Mouse (Mus musculus) ES-E14 (cell line): Measurements from ENCODE around the gene Hist1h4b. TPM values are rescaled to one million over a fixed set of nuclear protein-coding genes. Genes with fewer than 3 reads are reported as not detected.

Experiments used
- DNase-seq: peaks from one replicate; pipeline ENCODE4 v3.0.0-alpha.2; 2013; ENCODE audit warnings: low read depth, low spot score
- H3K27ac ChIP-seq: 2 replicates; pipeline ENCODE4 v1.5.1; 2012; ENCODE audit warnings: low read depth, mild to moderate bottlenecking, low read length, moderate library complexity, mixed read lengths; ENCODE audit not compliant: poor library complexity, insufficient read depth, severe bottlenecking
- H3K36me3 ChIP-seq: 2 replicates; pipeline ENCODE4 v1.6.1; 2012; ENCODE audit warnings: mild to moderate bottlenecking, low read length, moderate library complexity, mixed read lengths; ENCODE audit not compliant: control insufficient read depth, poor library complexity, insufficient read depth, severe bottlenecking
- H3K4me1 ChIP-seq, 2 experiments: fragments of 150-350 bp in 1 of 2; sonication (generic) in 1 of 2; 2 replicates each; pipeline ENCODE4 v1.6.1; 2012; ENCODE audit warnings: low read length in 2 of 2, mild to moderate bottlenecking in 1 of 2, mixed read lengths in 1 of 2; ENCODE audit not compliant: control insufficient read depth in 2 of 2, insufficient read depth in 2 of 2, poor library complexity in 1 of 2
- H3K4me3 ChIP-seq, 2 experiments: fragments of 150-350 bp in 1 of 2; sonication (generic) in 1 of 2; 2 replicates each; pipeline ENCODE4 v1.5.1; 2012; ENCODE audit warnings: low read length in 2 of 2, low read depth in 1 of 2, mild to moderate bottlenecking in 1 of 2, mixed read lengths in 1 of 2; ENCODE audit not compliant: insufficient read depth in 1 of 2, poor library complexity in 1 of 2, severe bottlenecking in 1 of 2
- H3K9ac ChIP-seq: 2 replicates; pipeline ENCODE4 v1.6.1; 2012; ENCODE audit warnings: low read depth, mild to moderate bottlenecking, low read length, mixed read lengths; ENCODE audit not compliant: poor library complexity, insufficient read depth, severe bottlenecking
- H3K9me3 ChIP-seq: fragments of 150-350 bp; sonication (generic); 2 replicates; pipeline ENCODE4 v1.6.1; 2012; ENCODE audit warnings: low read depth, mild to moderate bottlenecking, low read length; ENCODE audit not compliant: control insufficient read depth, insufficient read depth
- CHD2 ChIP-seq: IDR thresholded peaks from 2 replicates; pipeline ENCODE4 v1.6.1; 2014; ENCODE audit warnings: mild to moderate bottlenecking, low read depth, low read length, inconsistent platforms
- HCFC1 ChIP-seq: IDR thresholded peaks from 2 replicates; pipeline ENCODE4 v1.6.1; 2012; ENCODE audit warnings: low read length, inconsistent platforms, borderline replicate concordance; ENCODE audit not compliant: insufficient read depth
- MAFK ChIP-seq: IDR thresholded peaks from 2 replicates; pipeline ENCODE4 v1.6.1; 2014; ENCODE audit warnings: mild to moderate bottlenecking, low read depth, low read length, inconsistent platforms; ENCODE audit not compliant: insufficient read depth
- ZC3H11A ChIP-seq: IDR thresholded peaks from 2 replicates; pipeline ENCODE4 v1.6.1; 2012; ENCODE audit warnings: low read depth, mild to moderate bottlenecking, inconsistent platforms, low read length, borderline replicate concordance
- ZNF384 ChIP-seq: IDR thresholded peaks from 2 replicates; pipeline ENCODE4 v1.6.1; 2012; ENCODE audit warnings: low read depth, low read length, inconsistent platforms
- in situ Hi-C, 2 experiments: fragments of 600-800 bp; cut with MboI; formaldehyde crosslinking; loops; one replicate each; pipeline ENCODE4 v1.15.1; 2025; ENCODE audit warnings: low sequenced_read_pairs in 2 of 2, inconsistent platforms in 1 of 2; ENCODE audit not compliant: unreplicated experiment in 2 of 2
- total RNA-seq: library from RNA; depleted of rRNA; stranded (reverse); fragments of 300-350 nt; gene quantifications from 2 replicates; pipeline ENCODE4 v1.2.3, GENCODE M21; 2012

The Hist1h4b gene
- total RNA-seq, 1 experiment = 1,339 TPM

DNA sequence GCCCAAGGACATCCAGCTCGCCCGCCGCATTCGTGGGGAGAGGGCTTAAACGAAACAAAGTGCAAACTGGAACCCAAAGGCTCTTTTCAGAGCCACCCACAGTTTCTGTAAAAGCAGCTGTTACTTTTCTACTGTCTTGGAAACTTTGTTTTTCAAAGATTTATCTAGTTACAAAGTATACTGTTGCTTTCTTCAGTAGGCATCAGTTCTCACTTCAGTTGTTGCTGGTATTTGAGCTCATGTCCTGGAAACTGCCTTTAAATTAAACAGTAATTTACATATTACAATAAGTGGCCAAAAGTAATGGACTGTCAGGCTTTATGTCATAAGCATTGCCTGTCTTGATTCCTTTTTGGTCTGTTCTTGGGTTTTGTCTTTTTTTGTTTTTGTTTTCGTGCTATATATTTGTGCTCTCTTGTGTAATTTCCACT, 4.1 kb upstream of the Hist1h4b start:
- in situ Hi-C loops = loop anchor here in 1 of 2 experiments (25.0 kb wide), 1 partner anchor 1715 kb away; the partner anchor contains the start of genes Hist1h2ag, Hist1h2ah, Hist1h2bj and Hist1h2bk
- Histone ChIP-seq H3K36me3 (no peaks in the 10 kb centered on the region), H3K9me3 (no peaks in the 10 kb centered on the region), H3K9ac (peak overlapping the region; percentile 75), H3K27ac (peak overlapping the region; percentile 77), H3K4me3 (peak overlapping the region; percentile 19 to 61), H3K4me1 (peaks cover 0 to 5% of the 10 kb centered on the region in 2 experiments; a peak in 1 of 4 replicates)
- DNase-seq = no peak
- no peak for TF ChIP-seq ZC3H11A
- no peak for TF ChIP-seq ZNF384
- no peak for TF ChIP-seq HCFC1
- no peak for TF ChIP-seq CHD2
- TF ChIP-seq MAFK = no peak

DNA sequence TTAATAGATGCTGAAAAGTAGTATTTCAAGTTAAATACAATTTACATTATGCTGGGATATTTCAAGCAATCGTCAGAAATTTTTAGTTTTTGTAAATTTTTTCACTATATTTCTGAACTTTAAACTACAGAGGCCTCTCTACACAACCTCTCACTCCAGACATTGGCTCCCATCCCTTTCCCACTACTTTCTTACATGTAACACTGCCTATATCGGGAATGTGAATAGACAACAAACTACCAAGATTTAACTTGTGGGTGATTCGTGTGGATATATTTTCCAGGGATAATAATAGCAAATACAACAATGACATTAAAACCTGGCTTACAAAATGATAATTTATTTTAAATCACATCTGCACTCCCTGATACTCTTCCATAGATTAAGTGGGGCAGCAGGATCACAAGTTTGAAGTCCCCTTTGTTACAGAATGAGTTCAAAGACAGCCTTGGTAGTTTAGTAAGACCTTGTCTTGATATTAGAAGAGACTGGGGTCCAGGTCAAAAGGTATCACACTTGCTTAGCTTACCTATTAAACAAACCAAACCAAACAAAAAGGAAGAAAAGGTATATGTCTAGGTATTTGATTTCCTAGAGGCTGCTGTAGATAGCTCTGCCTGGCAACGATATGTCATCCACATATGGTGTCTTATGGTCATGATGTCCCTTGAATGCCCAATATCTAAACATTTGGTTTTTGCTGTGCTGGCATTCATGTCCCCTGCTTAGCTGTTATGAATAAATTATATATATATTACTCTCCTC, 3.3 kb upstream of the Hist1h4b start:
- Histone ChIP-seq H3K4me1 (peaks cover 0 to 6% of the 10 kb centered on the region in 2 experiments; a peak in 1 of 4 replicates), H3K9ac (no peak overlapping the region; the same call in 1 of the 2 replicates), H3K9me3 (no peaks in the 10 kb centered on the region), H3K36me3 (no peaks in the 10 kb centered on the region), H3K4me3 (peak overlapping the region in 1 of 2 experiments; percentile 19; a peak in 2 of 4 replicates), H3K27ac (peak overlapping the region; percentile 40; the same call in 1 of the 2 replicates)
- in situ Hi-C loops = loop anchor here in 1 of 2 experiments (25.0 kb wide), 1 partner anchor 1716 kb away; the partner anchor contains the start of genes Hist1h2ag, Hist1h2ah, Hist1h2bj and Hist1h2bk
- no peak for DNase-seq
- no peak for TF ChIP-seq ZC3H11A
- no peak for TF ChIP-seq CHD2
- no peak for TF ChIP-seq HCFC1
- no peak for TF ChIP-seq ZNF384
- TF ChIP-seq MAFK = no peak

DNA sequence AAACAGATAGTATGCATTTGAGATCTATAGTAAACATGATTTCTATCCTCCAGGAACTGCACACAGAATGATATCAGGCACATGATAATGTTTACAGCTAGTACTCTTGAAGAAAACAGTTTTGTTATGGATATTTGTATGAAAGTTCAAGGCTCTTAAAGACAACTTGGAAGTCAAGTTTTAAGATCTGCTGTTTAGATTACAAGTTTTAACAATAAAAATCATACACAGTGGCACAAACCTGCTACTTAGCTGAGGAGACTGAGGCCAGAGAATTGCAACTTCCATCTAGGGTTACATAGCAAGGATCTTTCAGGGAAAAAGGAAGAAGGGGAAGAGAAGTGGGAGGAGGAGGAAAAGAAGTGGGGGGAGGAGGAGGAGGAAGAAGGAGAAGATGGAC, 1.8 kb upstream of the Hist1h4b start:
- no peak overlapping the region; the same call in 1 of the 2 replicates for H3K9ac ChIP-seq
- TF ChIP-seq MAFK (no peak), ZC3H11A (no peak)
- no peak overlapping the region for H3K4me3 ChIP-seq
- peaks cover 0 to 4% of the 10 kb centered on the region in 2 experiments; a peak in 1 of 4 replicates for H3K4me1 ChIP-seq
- in situ Hi-C loops = loop anchor here in 1 of 2 experiments (25.0 kb wide), 1 partner anchor 1718 kb away; the partner anchor contains the start of genes Hist1h2ag, Hist1h2ah, Hist1h2bj and Hist1h2bk
- no peaks in the 10 kb centered on the region for H3K36me3 ChIP-seq
- DNase-seq = no peak
- H3K27ac ChIP-seq = no peak overlapping the region; the same call in 1 of the 2 replicates
- no peaks in the 10 kb centered on the region for H3K9me3 ChIP-seq

DNA sequence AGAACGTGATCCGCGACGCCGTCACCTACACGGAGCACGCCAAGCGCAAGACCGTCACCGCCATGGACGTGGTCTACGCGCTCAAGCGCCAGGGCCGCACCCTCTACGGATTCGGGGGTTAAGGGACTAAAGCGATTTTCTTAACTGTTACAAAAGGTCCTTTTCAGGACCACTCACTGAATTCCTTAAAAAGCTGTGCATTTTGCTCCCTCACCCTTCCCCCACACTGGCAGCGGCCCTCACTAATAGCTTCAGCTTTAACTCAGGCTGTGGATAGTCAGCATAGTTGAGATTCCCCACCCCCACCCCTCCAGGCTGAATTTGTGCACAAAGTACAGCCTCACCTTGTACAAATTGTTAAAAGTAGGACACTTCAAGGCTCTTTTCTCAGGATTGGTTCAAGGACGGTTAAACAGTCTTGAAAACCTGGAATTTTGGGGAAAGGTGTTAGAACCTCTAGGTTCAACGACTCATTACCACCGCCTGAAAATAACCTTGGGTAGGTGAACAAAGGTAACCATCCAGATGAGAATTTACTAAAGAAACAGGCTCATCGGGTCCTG, 479 bp downstream of the Hist1h4b start:
- peak overlapping the region; percentile 93 for H3K27ac ChIP-seq
- no peak for DNase-seq
- no peak for TF ChIP-seq ZC3H11A
- no peak for TF ChIP-seq ZNF384
- no peak for TF ChIP-seq MAFK
- TF ChIP-seq HCFC1 = peak; percentile 71; the same call in 1 of the 2 replicates
- TF ChIP-seq CHD2 = peak; percentile 69; the same call in 1 of the 2 replicates
- no peaks in the 10 kb centered on the region for H3K36me3 ChIP-seq
- H3K9ac ChIP-seq = peak overlapping the region; percentile 84
- peaks cover 0 to 4% of the 10 kb centered on the region in 2 experiments; a peak in 1 of 4 replicates for H3K4me1 ChIP-seq
- peak overlapping the region; percentile 38 to 59 for H3K4me3 ChIP-seq
- in situ Hi-C loops = loop anchor here in 1 of 2 experiments (25.0 kb wide), 1 partner anchor 1720 kb away; the partner anchor contains the start of genes Hist1h2ag, Hist1h2ah, Hist1h2bj and Hist1h2bk
- no peaks in the 10 kb centered on the region for H3K9me3 ChIP-seq
